Mouse (Mus musculus) brain, embryonic 14.5 days (tissue): ENCODE measurements around the gene Saa4.

Experiments used
- CTCF ChIP-seq: fragments of 200-500 bp; IDR thresholded peaks from 2 replicates; pipeline ENCODE4 v1.5.1; 2012; ENCODE audit warnings: inconsistent platforms, mild to moderate bottlenecking, moderate library complexity, borderline replicate concordance; ENCODE audit not compliant: insufficient read depth, insufficient read length; ENCODE audit errors: extremely low read depth
- POLR2A ChIP-seq: fragments of 200-500 bp; IDR thresholded peaks from 2 replicates; pipeline ENCODE4 v1.6.1; 2012; ENCODE audit warnings: mild to moderate bottlenecking, inconsistent platforms, borderline replicate concordance; ENCODE audit not compliant: poor library complexity, insufficient read depth, insufficient read length, severe bottlenecking; ENCODE audit errors: extremely low read depth

DNA sequence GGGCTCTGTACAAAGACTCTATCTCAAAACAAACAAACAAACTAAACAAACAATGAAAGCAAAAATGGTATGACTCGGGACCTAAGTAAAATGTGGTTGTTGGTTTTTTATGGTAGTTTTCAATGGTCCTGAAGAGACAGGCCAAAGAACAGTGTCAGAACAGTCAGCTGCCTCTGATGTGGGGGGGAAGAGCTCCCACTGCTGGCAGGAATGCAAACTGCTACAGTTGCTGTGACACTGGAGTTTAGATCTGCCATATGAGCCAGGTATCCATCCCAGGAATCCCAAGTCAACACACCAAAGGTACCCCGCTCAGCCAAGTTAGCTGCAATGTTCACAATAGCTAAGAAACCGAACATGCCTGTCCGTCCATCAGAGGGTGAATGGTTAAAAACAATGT, 38.3 kb upstream of the Saa4 start:
- TF ChIP-seq POLR2A (no peak), CTCF (peak; percentile 95)
